Mouse (Mus musculus) erythroblast, embryonic 14.5 days (primary cell): ENCODE results near the gene Cyb5r3. TPM values are rescaled to one million over a fixed set of nuclear protein-coding genes. Genes with fewer than 3 reads are reported as not detected.

ENCODE experiments used
- H3K27me3 ChIP-seq: 2 replicates; pipeline ENCODE4 v1.6.1; 2012; ENCODE audit warnings: inconsistent platforms; ENCODE audit not compliant: control insufficient read depth
- H3K36me3 ChIP-seq: 2 replicates; pipeline ENCODE4 v1.6.1; 2012; ENCODE audit warnings: mild to moderate bottlenecking, inconsistent platforms; ENCODE audit not compliant: control insufficient read depth
- H3K4me1 ChIP-seq: 2 replicates; pipeline ENCODE4 v1.6.1; 2012; ENCODE audit warnings: inconsistent platforms; ENCODE audit not compliant: control insufficient read depth
- H3K4me3 ChIP-seq: replicated peaks from 2 replicates; pipeline ENCODE3; 2012; ENCODE audit warnings: moderate library complexity, mild to moderate bottlenecking, inconsistent platforms
- H3K9me3 ChIP-seq: 2 replicates; pipeline ENCODE4 v1.6.1; 2012; ENCODE audit warnings: low read length, inconsistent platforms, mixed read lengths; ENCODE audit not compliant: control insufficient read depth
- GATA1 ChIP-seq: IDR thresholded peaks from 2 replicates; pipeline ENCODE4 v1.6.1; 2012; ENCODE audit warnings: low read length, inconsistent platforms, mixed read lengths
- TAL1 ChIP-seq: IDR thresholded peaks from 3 replicates; pipeline ENCODE4 v1.6.1; 2012; ENCODE audit warnings: low read length, inconsistent platforms, mixed read lengths
- polyA plus RNA-seq: library from polyadenylated mRNA; stranded (reverse); fragments of >175 nt; gene quantifications from 2 replicates; pipeline ENCODE4 v1.2.3, GENCODE M21; 2012

The Cyb5r3 gene
- polyA plus RNA-seq, 1 experiment: 42.0 TPM

DNA sequence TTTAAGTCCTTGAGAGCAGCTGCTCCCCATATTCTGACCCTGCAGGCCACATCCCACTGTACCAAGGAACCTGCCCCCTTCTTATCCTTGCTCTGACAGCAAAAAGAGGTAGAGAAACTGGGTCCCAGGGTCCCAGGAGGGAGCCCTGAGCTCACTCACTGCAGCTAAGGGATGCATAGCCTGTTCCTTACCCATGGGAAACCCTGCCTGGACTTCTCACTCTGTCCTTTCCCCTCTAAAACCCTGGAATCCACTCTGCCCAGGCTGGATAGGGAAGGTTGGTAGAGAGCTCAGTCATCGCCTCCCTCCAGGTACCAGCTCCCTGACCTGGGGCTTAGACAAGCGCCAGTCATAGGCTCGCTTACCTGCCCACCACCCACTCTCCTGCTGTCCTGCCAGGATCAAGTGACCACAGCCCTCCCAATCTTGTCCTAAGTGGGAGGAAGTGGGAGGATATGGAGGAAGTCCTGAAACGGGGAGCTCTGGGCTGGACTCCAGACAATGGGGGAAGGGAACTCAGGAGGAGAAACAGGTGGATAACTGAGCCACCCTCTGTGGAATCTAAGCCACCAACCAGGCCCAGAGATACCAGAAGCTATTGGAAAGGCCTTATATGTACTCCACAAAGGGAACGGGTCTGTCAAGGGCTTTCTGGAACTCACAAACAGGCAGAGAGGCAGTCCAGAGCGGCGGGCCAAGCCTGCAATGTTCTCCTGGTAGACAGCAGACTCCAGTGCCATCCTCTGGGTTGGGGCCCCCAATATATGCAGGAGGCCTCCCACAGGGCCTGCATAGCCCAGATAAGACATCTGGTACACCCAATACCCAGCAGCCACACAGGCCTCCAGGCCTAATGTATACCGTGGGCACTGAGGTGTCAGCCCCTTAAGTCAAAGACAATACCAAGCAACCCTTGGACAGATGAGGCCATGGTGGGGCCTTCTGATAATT, 2.3 kb downstream of the Cyb5r3 start:
- H3K9me3 ChIP-seq: no peaks in the 10 kb centered on the region
- H3K27me3 ChIP-seq: no peaks in the 10 kb centered on the region
- peaks cover 91% of the 10 kb centered on the region for H3K4me1 ChIP-seq
- H3K36me3 ChIP-seq: peaks cover 83% of the 10 kb centered on the region
- TF ChIP-seq TAL1: peak; percentile 88
- peak; percentile 85 for TF ChIP-seq GATA1
- H3K4me3 ChIP-seq: peak overlapping the region; percentile 83

DNA sequence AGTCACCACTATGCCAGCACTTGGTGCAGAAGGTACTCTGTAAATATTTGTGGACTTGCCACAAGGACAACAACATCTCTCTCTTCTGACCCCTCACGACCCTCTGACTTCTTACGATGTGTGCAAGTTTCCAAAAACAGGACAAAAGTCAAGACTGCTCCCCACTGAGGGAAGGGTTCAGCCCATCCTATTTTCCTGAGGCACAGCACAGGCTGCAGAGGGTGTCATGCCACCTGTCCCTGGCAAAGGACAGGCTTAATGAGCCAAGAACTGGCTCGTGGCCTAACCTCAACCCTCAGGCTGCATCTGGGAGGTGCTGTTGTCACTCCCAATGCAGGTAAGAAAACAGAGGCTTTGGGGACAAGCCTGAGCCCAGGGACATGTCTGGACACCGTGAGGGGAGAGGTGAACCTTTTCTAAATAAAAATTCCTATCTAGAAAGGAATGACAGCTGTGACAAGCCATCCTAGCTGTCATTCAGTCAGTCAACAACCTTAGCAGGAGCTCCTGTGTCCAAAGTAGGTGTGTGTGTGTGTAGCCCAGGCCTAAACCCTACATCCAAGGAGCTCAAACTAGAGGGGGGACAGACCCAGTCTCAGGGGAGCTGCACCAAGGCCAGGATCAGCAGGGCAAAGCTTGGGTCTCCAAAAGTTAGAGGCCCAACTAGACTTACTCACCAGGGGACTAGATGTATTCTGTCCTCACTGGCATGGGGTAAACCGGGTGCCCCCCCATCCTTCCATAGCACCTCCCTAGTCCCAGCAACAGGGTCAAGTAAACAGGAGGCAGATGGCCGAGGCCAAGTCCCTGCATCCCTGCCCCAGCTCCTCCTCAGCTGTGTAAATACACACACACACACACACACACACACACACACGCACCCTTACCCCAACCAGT, 3.3 kb downstream of the Cyb5r3 start:
- peak overlapping the region; percentile 83 for H3K4me3 ChIP-seq
- H3K4me1 ChIP-seq: peaks cover 90% of the 10 kb centered on the region
- H3K27me3 ChIP-seq: no peaks in the 10 kb centered on the region
- no peaks in the 10 kb centered on the region for H3K9me3 ChIP-seq
- TF ChIP-seq TAL1: no peak
- TF ChIP-seq GATA1: no peak
- peaks cover 79% of the 10 kb centered on the region for H3K36me3 ChIP-seq

DNA sequence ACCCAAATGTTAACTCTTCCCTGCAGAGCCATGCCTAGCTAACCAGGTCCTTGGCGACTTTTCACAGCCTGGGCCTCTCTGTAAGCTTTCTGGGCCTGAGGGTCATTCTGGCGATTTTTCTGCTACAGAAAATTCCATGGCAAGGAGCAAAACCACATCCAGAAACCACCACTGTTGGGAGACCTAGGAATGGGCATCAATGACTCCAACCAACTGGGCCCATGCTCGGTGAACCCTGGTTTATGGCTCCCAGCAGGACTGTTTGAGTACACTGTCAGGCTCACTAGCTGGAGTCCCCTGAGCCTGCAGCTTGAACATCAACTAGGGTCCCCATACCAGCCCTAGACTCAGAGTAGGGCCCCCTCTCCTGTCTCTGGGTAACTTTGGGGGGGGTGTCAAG, 4.1 kb downstream of the Cyb5r3 start:
- Histone ChIP-seq H3K4me1 (peaks cover 86% of the 10 kb centered on the region), H3K9me3 (no peaks in the 10 kb centered on the region), H3K36me3 (peaks cover 78% of the 10 kb centered on the region), H3K4me3 (peak overlapping the region; percentile 83), H3K27me3 (no peaks in the 10 kb centered on the region)
- TF ChIP-seq TAL1 (no peak), GATA1 (no peak)

DNA sequence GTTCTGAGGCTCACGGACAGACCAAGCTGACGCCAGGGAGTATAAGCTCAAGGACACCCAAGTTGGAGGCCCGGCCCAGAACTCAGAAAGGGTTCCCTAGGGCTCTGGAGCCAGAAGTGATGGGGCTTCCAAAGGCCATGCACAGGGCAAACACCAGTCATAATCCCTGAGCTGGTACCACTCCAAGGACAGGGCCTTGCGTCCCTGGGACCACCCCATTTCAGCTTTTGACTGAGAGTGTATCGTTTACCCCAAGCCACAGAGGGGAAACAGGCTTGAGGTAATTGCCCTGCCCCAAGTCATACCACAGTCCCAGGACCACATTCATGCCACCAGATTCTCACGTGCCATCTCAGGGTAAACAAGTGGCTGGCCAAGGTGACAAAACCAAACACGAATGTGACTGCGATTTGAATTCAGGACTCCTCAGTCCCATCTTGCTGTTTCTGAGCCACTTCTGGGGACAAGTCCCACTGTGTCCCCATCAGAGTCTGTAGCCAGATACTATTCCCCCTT, 4.8 kb downstream of the Cyb5r3 start:
- no peak for TF ChIP-seq GATA1
- no peak for TF ChIP-seq TAL1
- Histone ChIP-seq H3K36me3 (peaks cover 78% of the 10 kb centered on the region), H3K4me1 (peaks cover 85% of the 10 kb centered on the region), H3K27me3 (no peaks in the 10 kb centered on the region), H3K4me3 (peak overlapping the region; percentile 83), H3K9me3 (no peaks in the 10 kb centered on the region)

DNA sequence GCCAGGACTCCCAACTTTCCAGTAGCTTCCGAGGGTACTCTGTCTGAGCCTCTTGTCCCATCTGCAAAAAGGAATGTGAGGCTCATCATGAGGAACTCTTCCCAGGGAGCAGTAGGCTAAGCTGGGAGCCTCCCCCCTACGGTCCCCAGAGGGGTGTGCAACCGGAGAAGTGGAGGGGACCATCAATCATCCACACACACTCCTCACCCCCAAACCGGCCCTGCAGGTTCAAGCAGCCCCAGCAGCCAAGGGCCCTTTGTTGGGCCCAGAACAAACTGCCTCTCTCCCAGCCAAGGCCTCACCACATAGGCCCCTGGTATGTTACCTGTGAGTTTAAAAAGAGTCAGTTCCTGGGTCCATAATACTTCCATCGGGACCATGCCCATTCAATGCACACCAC, 5.3 kb downstream of the Cyb5r3 start:
- Histone ChIP-seq H3K4me3 (peak overlapping the region; percentile 83), H3K4me1 (peaks cover 86% of the 10 kb centered on the region), H3K36me3 (peaks cover 81% of the 10 kb centered on the region), H3K9me3 (no peaks in the 10 kb centered on the region), H3K27me3 (no peaks in the 10 kb centered on the region)
- no peak for TF ChIP-seq TAL1
- TF ChIP-seq GATA1: no peak

DNA sequence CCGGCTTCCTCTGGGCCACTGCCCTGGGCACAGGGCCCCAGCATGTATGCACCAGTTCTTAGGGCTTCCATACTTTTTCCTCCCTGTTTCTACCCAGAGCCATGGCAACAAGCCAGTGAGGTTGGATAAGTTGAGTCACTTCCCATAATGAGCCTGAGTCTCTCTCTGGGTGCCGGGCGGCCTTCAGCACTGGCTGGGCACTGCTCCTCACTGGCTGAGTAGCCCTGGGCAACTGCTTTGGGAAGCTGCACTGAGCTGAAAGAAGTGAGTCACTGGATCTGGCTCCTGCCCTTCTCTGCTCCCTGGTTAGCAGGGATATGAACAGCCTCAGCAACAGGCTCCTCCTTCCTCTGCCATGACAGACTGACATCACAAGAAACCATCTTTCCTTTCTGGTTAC, 5.8 kb downstream of the Cyb5r3 start:
- Histone ChIP-seq H3K36me3 (peaks cover 86% of the 10 kb centered on the region), H3K9me3 (no peaks in the 10 kb centered on the region), H3K27me3 (no peaks in the 10 kb centered on the region), H3K4me3 (peak overlapping the region; percentile 83), H3K4me1 (peaks cover 90% of the 10 kb centered on the region)
- no peak for TF ChIP-seq GATA1

DNA sequence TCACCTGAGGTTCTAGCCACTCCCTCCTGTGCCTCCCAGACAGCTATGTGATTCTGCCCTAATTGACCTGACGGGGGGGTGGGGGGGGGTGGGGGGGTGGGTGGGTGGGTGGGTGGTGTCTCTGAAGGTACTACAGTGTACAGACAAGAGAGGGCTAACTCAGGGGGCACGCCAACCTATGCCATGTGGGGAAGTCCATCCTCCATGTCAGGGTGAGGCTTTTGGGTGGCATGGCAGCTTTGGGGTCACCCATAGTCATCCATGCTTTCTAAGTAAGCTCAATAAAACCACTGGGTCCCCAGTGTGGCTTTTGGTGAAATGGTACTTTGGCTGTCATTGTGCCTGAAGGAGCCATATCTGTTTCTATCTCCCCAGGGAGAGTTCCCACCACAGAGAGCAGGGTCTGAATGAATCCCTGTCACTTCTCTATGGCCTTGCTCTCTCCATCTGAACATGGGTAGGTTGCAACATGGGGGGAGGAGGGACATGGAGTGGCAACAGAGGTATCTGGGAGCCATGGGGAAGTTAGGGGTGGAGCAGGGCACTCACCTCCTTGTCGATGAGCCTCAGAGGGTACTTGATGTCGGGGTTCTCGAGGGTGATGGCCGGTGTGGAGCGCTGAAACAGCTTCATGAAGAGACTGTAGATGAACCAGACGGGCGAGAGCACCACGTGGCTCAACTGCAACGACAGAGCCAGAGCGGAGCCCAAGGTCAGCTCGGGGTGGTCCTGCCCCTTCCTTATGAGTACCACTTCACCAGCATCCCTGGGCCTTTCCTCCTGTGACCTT, 6.7 kb downstream of the Cyb5r3 start:
- TF ChIP-seq TAL1 (no peak), GATA1 (no peak)
- H3K9me3 ChIP-seq: no peaks in the 10 kb centered on the region
- H3K4me3 ChIP-seq: peak overlapping the region; percentile 83
- H3K27me3 ChIP-seq: no peaks in the 10 kb centered on the region
- H3K4me1 ChIP-seq: peaks cover 89% of the 10 kb centered on the region
- peaks cover 92% of the 10 kb centered on the region for H3K36me3 ChIP-seq

DNA sequence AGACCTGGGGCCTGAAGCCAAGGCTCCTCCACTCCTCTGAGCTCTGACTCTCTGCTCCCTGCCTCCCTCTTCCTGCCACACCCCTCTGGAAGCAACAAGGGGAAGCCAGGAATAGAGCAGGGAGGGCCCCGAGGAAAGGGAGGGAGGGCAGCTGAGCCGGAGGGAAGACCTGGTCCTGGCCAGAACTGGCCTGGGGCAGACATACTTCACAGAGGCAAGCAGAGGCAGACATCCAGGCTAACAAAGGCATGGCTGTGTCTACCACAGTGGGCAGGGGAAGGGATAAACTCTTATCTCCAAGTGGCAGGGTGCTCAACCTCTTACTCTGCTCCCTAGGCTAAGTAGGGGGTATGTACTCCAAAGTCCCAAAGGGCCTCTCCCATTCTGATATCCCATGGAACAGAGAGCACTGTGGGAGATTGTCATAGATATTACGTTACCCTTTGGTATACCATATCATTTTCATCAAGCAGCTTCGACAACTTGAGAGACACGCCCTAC, 7.4 kb downstream of the Cyb5r3 start:
- Histone ChIP-seq H3K36me3 (peaks cover 95% of the 10 kb centered on the region), H3K4me3 (peak overlapping the region; percentile 48), H3K27me3 (no peaks in the 10 kb centered on the region), H3K9me3 (no peaks in the 10 kb centered on the region), H3K4me1 (peaks cover 89% of the 10 kb centered on the region)
- TF ChIP-seq GATA1 (peak; percentile 42; the same call in 1 of the 2 replicates), TAL1 (peak; percentile 61)
